Mouse (Mus musculus) small intestine, adult 2 months (tissue): ENCODE results near the gene Mtch2.

Experiments
- CTCF ChIP-seq: fragments of 200-500 bp; IDR thresholded peaks from 2 replicates; pipeline ENCODE4 v1.5.1; 2012; ENCODE audit warnings: low read depth, mild to moderate bottlenecking, control low read depth, inconsistent platforms, low read length, moderate library complexity, mixed read lengths; ENCODE audit not compliant: insufficient replicate concordance, insufficient read length; ENCODE audit errors: extremely low read depth
- POLR2A ChIP-seq: fragments of 200-500 bp; IDR thresholded peaks from 2 replicates; pipeline ENCODE4 v1.6.1; 2012; ENCODE audit warnings: low read depth, mild to moderate bottlenecking, control low read depth, inconsistent platforms, low read length, moderate library complexity

DNA sequence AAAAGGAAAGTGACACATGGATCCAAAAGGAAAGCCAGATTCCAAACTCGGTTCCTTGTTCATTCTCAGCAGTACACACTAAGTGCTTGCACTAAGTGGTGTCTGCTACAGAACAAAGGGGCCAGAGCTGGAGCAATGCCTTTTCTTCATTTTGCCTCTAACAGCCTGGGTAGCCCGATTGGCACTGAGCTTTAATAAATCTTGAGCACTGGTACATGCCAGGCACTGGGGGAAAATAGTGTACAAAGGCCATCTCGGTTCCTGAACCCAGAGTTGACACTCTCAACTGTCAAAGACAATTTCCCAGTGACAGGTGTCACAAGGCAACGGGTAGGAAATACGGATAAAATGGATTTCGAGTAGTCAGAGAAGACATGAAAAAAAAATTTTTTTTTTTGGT lies 784 bp upstream of the Mtch2 start:
- no peak for TF ChIP-seq CTCF
- no peak for TF ChIP-seq POLR2A
